Mouse (Mus musculus) forebrain, embryonic 13.5 days (tissue): Measurements from ENCODE around the gene Lipm. TPM values are rescaled to one million over a fixed set of nuclear protein-coding genes. Genes with fewer than 3 reads are reported as not detected.

Source experiments
- ATAC-seq: fragments of 200-750 bp; cut with Nextera tagmentation; 2 replicates; pipeline ENCODE4 v1.8.0; 2017
- H3K27ac ChIP-seq: fragments of 300-500 bp; sonication (generic); 2 replicates; pipeline ENCODE4 v1.5.1; 2015; ENCODE audit warnings: inconsistent platforms, mild to moderate bottlenecking, moderate library complexity
- H3K27me3 ChIP-seq: fragments of 300-500 bp; sonication (generic); 2 replicates; pipeline ENCODE4 v1.6.1; 2015; ENCODE audit warnings: mild to moderate bottlenecking, inconsistent platforms
- H3K36me3 ChIP-seq: fragments of 300-500 bp; sonication (generic); 2 replicates; pipeline ENCODE4 v1.6.1; 2015; ENCODE audit warnings: mild to moderate bottlenecking, inconsistent platforms; ENCODE audit not compliant: poor library complexity, severe bottlenecking
- H3K4me1 ChIP-seq: fragments of 300-500 bp; sonication (generic); 2 replicates; pipeline ENCODE4 v1.6.1; 2015; ENCODE audit warnings: inconsistent platforms
- H3K4me2 ChIP-seq: fragments of 300-500 bp; sonication (generic); 2 replicates; pipeline ENCODE4 v1.6.1; 2015; ENCODE audit warnings: inconsistent platforms, mild to moderate bottlenecking, moderate library complexity
- H3K4me3 ChIP-seq: fragments of 300-500 bp; sonication (generic); 2 replicates; pipeline ENCODE4 v1.5.1; 2015; ENCODE audit warnings: mild to moderate bottlenecking, inconsistent platforms
- H3K9ac ChIP-seq: fragments of 300-500 bp; sonication (generic); 2 replicates; pipeline ENCODE4 v1.6.1; 2015; ENCODE audit warnings: mild to moderate bottlenecking, inconsistent platforms
- H3K9me3 ChIP-seq: fragments of 300-500 bp; sonication (generic); replicated peaks from 2 replicates; pipeline ENCODE4 v1.6.1; 2016; ENCODE audit warnings: inconsistent platforms
- WGBS: fragments of 180-500 bp; shearing (Covaris S2); methylation state at CpG from one replicate; pipeline ENCODE4 v1.1.7; 2015; 5-methylcytosine and 5-hydroxymethylcytosine counted together
- polyA plus RNA-seq: library from polyadenylated mRNA; unstranded; fragments of >200 nt; fragmentation: Nextera tagmentation; extraction: Ambion mirVana; gene quantifications from 2 replicates; pipeline ENCODE4 v1.2.1, GENCODE M21; 2015

Gene Lipm
- polyA plus RNA-seq: not detected in 2 replicates

DNA sequence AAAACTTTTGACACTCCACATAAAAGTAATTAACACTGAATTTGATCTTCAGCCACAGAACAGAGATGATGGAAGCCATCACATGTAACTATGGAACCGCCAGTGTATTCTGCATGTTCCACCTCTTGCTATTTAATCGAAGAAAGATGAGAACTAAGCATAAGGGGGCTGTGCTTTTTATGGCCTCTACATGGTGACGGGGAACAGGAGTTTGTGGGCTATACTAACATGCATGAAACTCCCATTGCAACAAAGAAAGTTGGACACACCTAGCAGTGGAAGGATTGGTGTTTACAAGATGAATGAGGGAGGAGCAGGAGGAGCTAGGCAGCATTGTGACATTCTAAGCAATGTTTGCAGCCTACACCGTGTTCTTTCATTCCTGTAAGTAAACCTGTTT is at the start of gene Lipm:
Gene Lipm (plus strand): TSS at position 301 of the 400 bp plus-strand sequence.
- Histone ChIP-seq H3K9me3 (no peaks in the 10 kb centered on the region), H3K4me3 (no peak within 1 kb of the TSS), H3K36me3 (no peaks in the 10 kb centered on the region), H3K4me2 (no peak within 1 kb of the TSS), H3K27me3 (no peaks in the 10 kb centered on the region), H3K27ac (no peak within 1 kb of the TSS), H3K9ac (no peak within 1 kb of the TSS), H3K4me1 (no peaks in the 10 kb centered on the region)
- ATAC-seq: no peak
- WGBS: 89% methylated on average over 4 of the region's 4 CpGs

DNA sequence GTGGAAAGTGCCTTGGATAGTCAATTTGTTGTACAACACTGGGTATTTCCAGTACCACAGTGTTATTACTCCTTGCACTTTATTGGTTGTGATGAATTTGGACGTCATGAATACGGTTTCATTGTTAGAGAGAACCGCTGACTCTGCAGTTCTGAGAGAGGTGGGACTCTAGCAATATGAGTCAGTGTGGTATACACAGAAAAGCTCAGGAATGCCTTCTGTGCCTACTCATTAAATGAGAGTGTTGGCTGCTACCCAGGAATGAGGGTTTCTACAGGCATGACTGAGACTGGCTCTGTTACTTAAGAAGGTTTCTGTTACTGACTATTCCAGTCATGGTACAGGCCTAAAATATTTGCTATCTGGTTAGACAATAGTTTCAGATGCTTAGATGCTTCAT is 49.2 kb upstream of the Lipm start:
- Histone ChIP-seq H3K9me3 (no peaks in the 10 kb centered on the region), H3K4me2 (no peak overlapping the region), H3K4me1 (no peaks in the 10 kb centered on the region), H3K4me3 (no peak overlapping the region), H3K27ac (no peak overlapping the region), H3K27me3 (no peaks in the 10 kb centered on the region), H3K9ac (no peak overlapping the region), H3K36me3 (no peaks in the 10 kb centered on the region)
- no peak for ATAC-seq
- WGBS: 84% methylated on average over 3 of the region's 3 CpGs

DNA sequence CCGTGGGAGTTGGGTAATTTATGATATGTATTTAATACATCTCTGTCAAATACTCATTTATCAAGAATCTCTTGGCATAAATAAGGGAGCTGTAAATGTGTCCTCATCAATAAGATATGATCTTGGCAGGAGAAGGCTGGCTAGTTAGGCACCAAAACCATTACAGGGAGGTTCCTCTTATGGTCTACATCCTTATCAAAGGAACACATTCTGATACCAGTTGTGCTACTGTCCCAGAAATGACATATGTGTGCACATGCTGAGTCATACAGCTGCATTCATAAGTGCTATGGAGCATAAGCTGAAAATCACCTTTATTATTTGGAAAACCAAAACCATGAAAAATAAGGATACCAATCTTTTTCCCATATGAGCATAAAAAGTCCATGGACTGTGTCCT is 37.2 kb upstream of the Lipm start:
- Histone ChIP-seq H3K9ac (no peak overlapping the region), H3K36me3 (no peaks in the 10 kb centered on the region), H3K4me3 (no peak overlapping the region), H3K4me2 (no peak overlapping the region), H3K27ac (no peak overlapping the region), H3K4me1 (no peaks in the 10 kb centered on the region), H3K9me3 (no peaks in the 10 kb centered on the region), H3K27me3 (no peaks in the 10 kb centered on the region)
- no peak for ATAC-seq
- 53% methylated on average over 1 of the region's 1 CpGs for WGBS

DNA sequence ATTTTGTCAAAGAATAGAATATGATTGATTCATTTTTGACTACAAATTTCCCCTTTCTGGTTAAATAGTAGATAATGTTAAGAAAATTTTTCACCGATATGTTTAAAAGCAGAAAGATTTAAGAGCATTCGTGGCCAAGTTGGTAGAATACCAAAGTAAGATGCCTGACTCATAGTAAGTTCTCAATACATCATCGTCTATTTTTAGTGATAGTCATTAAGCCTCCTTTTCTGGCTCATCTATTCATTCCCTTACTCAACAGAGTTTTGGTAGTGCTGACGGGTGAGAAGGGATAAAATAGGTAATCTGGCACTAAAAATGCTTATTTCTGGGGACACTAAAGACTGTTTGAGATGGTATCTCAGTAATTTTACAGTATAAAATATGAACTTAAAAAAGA is 36.7 kb upstream of the Lipm start:
- Histone ChIP-seq H3K27me3 (no peaks in the 10 kb centered on the region), H3K36me3 (no peaks in the 10 kb centered on the region), H3K9me3 (no peaks in the 10 kb centered on the region), H3K27ac (no peak overlapping the region), H3K4me3 (no peak overlapping the region), H3K4me1 (no peaks in the 10 kb centered on the region), H3K4me2 (no peak overlapping the region), H3K9ac (no peak overlapping the region)
- 95% methylated on average over 4 of the region's 4 CpGs for WGBS
- no peak for ATAC-seq

DNA sequence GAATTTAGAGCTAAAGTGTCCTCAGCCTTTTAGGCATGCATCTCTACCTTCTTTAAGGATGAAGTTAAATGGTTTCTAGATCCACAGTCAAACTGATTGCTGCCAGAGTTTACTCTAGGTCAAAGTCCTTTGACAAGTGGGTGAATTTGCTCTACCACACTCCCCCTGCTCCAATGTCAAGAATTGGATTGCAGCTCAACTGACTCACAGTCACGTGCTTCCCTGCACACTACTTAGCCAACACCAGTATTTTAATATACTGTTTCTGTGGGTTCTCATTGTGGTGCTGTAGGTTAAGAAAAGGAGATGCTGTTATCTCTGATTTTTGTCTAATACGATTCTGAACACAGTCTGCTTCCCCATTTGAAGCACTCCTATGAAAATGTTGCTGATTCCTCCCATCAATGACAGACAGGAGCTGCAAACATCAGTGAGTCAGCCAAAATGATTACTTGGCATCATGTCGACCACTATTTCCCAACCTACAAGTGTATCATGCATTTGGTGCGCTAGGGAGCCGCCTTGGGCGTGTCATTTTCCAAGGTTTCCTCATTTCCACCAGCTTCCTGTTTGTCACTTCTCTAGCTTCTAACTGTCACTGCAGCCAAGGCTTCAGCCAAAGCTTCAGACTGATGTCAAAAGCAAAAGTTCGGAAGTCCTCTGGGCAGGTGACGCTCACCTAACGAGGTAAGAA is 33.8 kb upstream of the Lipm start, which contains the start of gene Lipn:
Gene Lipn (plus strand): TSS at position 580 of the 694 bp plus-strand sequence.
- Histone ChIP-seq H3K4me3 (no peak within 1 kb of the TSS), H3K4me1 (no peaks in the 10 kb centered on the region), H3K27me3 (no peaks in the 10 kb centered on the region), H3K36me3 (no peaks in the 10 kb centered on the region), H3K9ac (no peak within 1 kb of the TSS), H3K9me3 (no peaks in the 10 kb centered on the region), H3K4me2 (no peak within 1 kb of the TSS), H3K27ac (no peak within 1 kb of the TSS)
- no peak for ATAC-seq
- WGBS: 91% methylated on average over 9 of the region's 9 CpGs

DNA sequence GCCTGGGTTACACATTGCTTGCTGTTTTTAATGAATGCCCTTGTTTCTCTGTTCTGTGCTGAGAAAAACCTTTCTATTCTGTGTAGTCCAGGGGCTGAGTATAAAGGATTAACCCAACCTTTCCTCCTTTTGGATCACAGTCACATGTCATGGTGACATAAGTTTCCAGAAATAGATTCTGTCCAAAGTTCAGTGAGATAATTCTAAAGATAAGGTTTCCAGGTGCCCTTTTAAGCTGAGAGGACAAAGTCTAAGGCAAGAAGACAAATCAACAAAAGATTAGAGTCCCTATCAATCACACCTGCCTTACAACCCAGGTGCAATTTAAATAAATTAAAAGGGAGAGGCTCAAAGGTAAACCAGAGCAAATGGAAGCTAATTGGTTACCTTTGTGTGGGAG is 26.5 kb upstream of the Lipm start:
- no peak overlapping the region for H3K9ac ChIP-seq
- no peak for ATAC-seq
- no peak overlapping the region for H3K4me2 ChIP-seq
- no peak overlapping the region for H3K27ac ChIP-seq
- H3K4me1 ChIP-seq: no peaks in the 10 kb centered on the region
- no peak overlapping the region for H3K4me3 ChIP-seq
- no peaks in the 10 kb centered on the region for H3K9me3 ChIP-seq
- H3K36me3 ChIP-seq: no peaks in the 10 kb centered on the region
- no peaks in the 10 kb centered on the region for H3K27me3 ChIP-seq

DNA sequence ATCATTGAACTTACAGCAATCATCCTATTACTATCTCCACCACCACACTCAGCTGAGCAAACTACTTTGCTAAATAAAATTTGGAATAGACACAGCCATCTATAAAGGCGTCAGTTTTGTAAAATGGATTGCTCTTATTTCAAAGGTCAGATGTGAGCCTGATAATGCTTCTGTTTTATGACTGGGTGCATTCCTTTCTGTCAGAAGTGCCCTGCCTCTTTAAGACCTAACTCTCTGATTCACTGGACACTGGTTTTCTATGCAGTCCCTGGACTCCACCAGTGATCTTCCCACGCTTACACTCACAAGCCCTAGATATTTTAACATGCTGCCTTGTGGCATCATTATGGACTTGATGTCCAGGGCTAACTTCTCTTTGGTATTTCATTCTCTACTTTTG is 22.6 kb upstream of the Lipm start:
- Histone ChIP-seq H3K36me3 (no peaks in the 10 kb centered on the region), H3K4me3 (no peak overlapping the region), H3K9me3 (no peaks in the 10 kb centered on the region), H3K4me1 (no peaks in the 10 kb centered on the region), H3K9ac (no peak overlapping the region), H3K4me2 (no peak overlapping the region), H3K27me3 (no peaks in the 10 kb centered on the region), H3K27ac (no peak overlapping the region)
- no peak for ATAC-seq
- WGBS: 88% methylated on average over 2 of the region's 2 CpGs

DNA sequence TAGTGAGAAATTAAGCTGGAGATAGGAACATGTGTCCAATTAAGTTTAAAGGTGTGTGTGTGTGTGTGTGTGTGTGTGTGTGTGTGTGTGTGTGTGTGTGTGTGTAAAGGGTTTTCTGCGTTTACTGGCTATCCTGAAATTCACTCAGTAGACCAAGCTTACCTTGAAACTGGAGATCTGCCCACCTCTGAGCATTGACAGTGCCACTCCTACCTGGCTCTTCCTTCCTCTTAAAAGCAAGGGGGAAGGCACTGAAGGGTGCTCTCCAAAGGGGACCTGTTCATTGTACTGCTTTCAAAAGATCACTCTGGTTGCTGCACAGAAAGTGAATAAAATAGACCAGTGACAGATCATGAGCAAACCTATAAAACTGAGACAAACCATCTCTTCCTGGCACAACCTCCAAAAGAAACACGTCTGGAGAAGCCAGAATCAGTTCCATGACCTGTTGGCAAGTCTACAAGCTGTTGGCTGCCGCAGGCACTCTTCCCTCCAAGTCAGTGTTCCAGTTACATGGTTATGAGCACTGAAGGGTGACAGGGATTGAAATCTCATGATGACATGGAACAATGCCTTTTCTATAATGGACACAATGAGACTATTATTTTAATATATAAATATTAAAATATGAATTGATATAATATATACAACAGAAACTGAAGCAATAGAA is 11.6 kb upstream of the Lipm start:
- Histone ChIP-seq H3K27ac (no peak overlapping the region), H3K4me2 (no peak overlapping the region), H3K4me3 (no peak overlapping the region), H3K9ac (no peak overlapping the region), H3K4me1 (no peaks in the 10 kb centered on the region), H3K9me3 (no peaks in the 10 kb centered on the region), H3K36me3 (no peaks in the 10 kb centered on the region), H3K27me3 (no peaks in the 10 kb centered on the region)
- no peak for ATAC-seq
- WGBS: 86% methylated on average over 3 of the region's 3 CpGs

DNA sequence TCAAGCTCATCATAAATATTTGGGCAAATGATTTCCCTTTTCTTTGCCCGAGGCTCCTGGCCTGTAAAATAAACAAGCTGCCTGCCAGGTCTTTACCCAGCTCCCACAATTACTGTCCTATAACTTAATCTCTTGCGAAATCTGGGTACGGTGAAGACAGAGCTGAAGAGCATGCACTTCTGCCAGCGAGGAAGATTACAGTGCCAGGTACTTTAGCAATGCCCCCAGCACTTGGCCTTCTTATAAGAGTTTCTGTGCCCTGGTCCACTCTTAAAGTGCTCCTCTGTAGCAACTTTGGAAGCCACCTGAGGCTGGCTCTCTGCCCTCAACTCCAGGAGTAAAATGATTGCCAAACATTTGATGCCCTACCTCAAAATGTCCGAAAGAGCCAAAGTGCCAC is 5.4 kb upstream of the Lipm start:
- no peaks in the 10 kb centered on the region for H3K9me3 ChIP-seq
- no peaks in the 10 kb centered on the region for H3K4me1 ChIP-seq
- H3K4me3 ChIP-seq: no peak overlapping the region
- H3K27me3 ChIP-seq: no peaks in the 10 kb centered on the region
- no peak overlapping the region for H3K27ac ChIP-seq
- no peaks in the 10 kb centered on the region for H3K36me3 ChIP-seq
- WGBS: 90% methylated on average over 5 of the region's 5 CpGs
- H3K4me2 ChIP-seq: no peak overlapping the region
- ATAC-seq: no peak
- no peak overlapping the region for H3K9ac ChIP-seq

DNA sequence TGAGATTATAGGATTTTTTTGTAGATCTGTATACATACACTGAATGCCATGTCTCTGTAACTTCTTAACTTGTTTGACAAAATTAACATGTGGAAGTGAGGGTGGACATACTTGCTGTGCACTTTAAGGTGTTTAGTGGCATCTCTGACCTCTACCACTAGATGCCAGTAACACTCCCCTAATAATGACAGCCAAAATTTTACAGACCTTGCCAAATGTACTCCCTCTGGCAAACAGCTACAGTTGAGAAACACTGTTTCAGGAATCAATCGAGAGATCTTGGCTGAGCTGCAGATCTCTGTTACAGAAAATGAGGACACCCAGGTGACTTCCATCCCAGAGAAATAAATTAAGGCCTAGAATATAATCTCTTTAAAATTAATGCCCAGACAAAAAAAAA is 4.5 kb upstream of the Lipm start:
- Histone ChIP-seq H3K4me1 (no peaks in the 10 kb centered on the region), H3K36me3 (no peaks in the 10 kb centered on the region), H3K27me3 (no peaks in the 10 kb centered on the region), H3K4me3 (no peak overlapping the region), H3K4me2 (no peak overlapping the region), H3K27ac (no peak overlapping the region), H3K9me3 (no peaks in the 10 kb centered on the region), H3K9ac (no peak overlapping the region)
- WGBS: 85% methylated on average over 1 of the region's 1 CpGs
- no peak for ATAC-seq

DNA sequence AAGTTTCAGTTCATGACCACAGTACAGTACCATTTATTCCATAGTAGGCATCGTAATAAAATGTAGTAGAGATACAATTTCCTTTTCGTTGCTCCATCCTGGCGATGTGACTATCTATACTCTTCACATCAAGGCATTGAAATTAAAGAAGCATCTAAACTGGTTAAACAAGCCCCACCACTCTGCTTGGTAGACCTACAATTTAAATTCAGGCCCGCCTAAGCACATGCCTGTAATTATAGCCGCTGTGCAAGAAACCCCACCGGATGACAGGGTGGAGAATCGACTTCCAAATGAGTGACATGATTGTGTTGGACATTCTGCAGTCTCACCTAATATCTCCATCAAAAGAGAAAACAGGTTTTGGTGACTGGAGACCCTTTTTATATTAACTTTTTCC is 1.2 kb downstream of the Lipm start:
- WGBS: 88% methylated on average over 7 of the region's 7 CpGs
- H3K27ac ChIP-seq: no peak overlapping the region
- no peak overlapping the region for H3K4me2 ChIP-seq

DNA sequence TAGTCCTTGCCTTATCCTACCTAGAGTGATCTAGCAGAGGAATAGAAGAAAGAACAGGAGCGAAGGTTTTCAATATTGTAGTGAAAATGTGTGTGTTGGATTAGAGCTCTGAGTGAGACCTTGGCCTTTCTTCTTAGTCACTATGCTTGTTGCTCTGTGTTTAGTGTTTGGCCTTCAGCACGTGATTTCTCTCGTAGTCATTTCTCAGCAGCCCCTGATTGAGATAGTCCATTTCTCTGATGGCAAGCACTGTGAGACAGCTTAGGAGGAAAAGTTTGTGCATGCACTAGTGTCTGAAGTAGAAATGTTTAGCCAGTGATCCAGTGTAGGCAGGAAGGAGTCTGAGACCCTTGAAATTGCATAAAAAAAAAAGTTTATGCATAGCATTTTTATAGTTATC is 4.1 kb downstream of the Lipm start:
- H3K36me3 ChIP-seq: no peaks in the 10 kb centered on the region
- H3K27ac ChIP-seq: no peak overlapping the region
- ATAC-seq: no peak

More for the DNA sequence above, 1.2 kb downstream of the Lipm start:
- H3K9ac ChIP-seq: no peak overlapping the region
- no peaks in the 10 kb centered on the region for H3K36me3 ChIP-seq
- H3K27me3 ChIP-seq: no peaks in the 10 kb centered on the region
- no peaks in the 10 kb centered on the region for H3K4me1 ChIP-seq
- no peak for ATAC-seq
- no peaks in the 10 kb centered on the region for H3K9me3 ChIP-seq
- H3K4me3 ChIP-seq: no peak overlapping the region

DNA sequence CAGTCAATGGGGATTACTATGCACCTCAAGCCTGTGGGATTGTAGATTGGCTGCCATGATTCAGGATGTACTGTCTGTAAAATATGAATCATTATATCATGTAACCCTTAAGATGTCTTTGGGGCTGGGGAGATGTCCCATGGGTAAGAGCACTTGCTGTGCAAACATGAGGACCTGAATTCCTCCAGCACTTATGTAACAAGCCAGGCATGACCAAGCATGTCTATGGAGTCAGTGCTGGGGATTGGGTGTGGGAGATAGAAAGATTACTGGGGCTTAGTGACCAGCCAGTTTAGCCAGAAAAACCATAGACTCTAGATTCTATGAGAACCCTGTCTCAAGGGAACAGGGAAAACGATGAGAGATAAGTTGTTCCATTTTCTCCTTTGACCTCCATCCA is 18.4 kb downstream of the Lipm start:
- H3K4me2 ChIP-seq: no peak overlapping the region
- no peaks in the 10 kb centered on the region for H3K27me3 ChIP-seq
- no peaks in the 10 kb centered on the region for H3K9me3 ChIP-seq
- 87% methylated on average over 1 of the region's 1 CpGs for WGBS
- no peak overlapping the region for H3K9ac ChIP-seq
- no peaks in the 10 kb centered on the region for H3K4me1 ChIP-seq
- no peak overlapping the region for H3K4me3 ChIP-seq
- no peak overlapping the region for H3K27ac ChIP-seq
- H3K36me3 ChIP-seq: no peaks in the 10 kb centered on the region
- no peak for ATAC-seq

More for the DNA sequence above, 4.1 kb downstream of the Lipm start:
- H3K27me3 ChIP-seq: no peaks in the 10 kb centered on the region
- H3K4me3 ChIP-seq: no peak overlapping the region
- no peaks in the 10 kb centered on the region for H3K4me1 ChIP-seq
- H3K9ac ChIP-seq: no peak overlapping the region
- no peaks in the 10 kb centered on the region for H3K9me3 ChIP-seq
- 92% methylated on average over 3 of the region's 3 CpGs for WGBS
- no peak overlapping the region for H3K4me2 ChIP-seq
